Mouse (Mus musculus): ENCODE results near the gene Sh3gl1.
A peak's percentile ranks its signal among the peaks of the same experiment; 100 is the strongest.
"Not testable (repeated sequence)": the region's sequence is repeated elsewhere in the genome, so short reads cannot be mapped to it uniquely, and the experiment has no call there.

The Sh3gl1 gene

GRCm38 (mm10) chr17:56036176-56036900 is at the start of gene Sh3gl1:
Gene Sh3gl1, minus strand, starts transcription at chr17:56036635.
- peak; percentile 98 for DNase-seq (ENCODE audit: low spot score)

GRCm38 (mm10) chr17:56080781-56081585 is 44.5 kb upstream of the Sh3gl1 start:
- DNase-seq (ENCODE audit: low spot score): no peak

- no peak for DNase-seq (ENCODE audit: low spot score)
Measured at GRCm38 (mm10) chr17:56079921-56080320, 43.5 kb upstream of the Sh3gl1 start.

- peak; percentile 100 for DNase-seq (ENCODE audit: low spot score)
Measured at GRCm38 (mm10) chr17:56078880-56079795, 42.7 kb upstream of the Sh3gl1 start, which contains the start of gene Hdgfl2. Gene Hdgfl2, plus strand, starts transcription at chr17:56079634.

- DNase-seq (ENCODE audit: low spot score): not testable (repeated sequence)
Measured at GRCm38 (mm10) chr17:56078361-56078760, 41.9 kb upstream of the Sh3gl1 start.

- no peak for DNase-seq (ENCODE audit: low spot score)
Measured at GRCm38 (mm10) chr17:56077523-56077922, 41.1 kb upstream of the Sh3gl1 start.

GRCm38 (mm10) chr17:56074827-56075208 is 38.4 kb upstream of the Sh3gl1 start, which contains the start of gene Ubxn6:
Gene Ubxn6, minus strand, starts transcription at chr17:56075028.
- DNase-seq (ENCODE audit: low spot score): peak; percentile 90

GRCm38 (mm10) chr17:56074097-56074826 is 37.8 kb upstream of the Sh3gl1 start:
- DNase-seq (ENCODE audit: low spot score): peak; percentile 86

GRCm38 (mm10) chr17:56072243-56072642 is 35.8 kb upstream of the Sh3gl1 start:
- DNase-seq (ENCODE audit: low spot score): no peak

- no peak for DNase-seq (ENCODE audit: low spot score)
Measured at GRCm38 (mm10) chr17:56071126-56071525, 34.7 kb upstream of the Sh3gl1 start.

- no peak for DNase-seq (ENCODE audit: low spot score)
Measured at GRCm38 (mm10) chr17:56069066-56069465, 32.6 kb upstream of the Sh3gl1 start.

- DNase-seq (ENCODE audit: low spot score): no peak
Measured at GRCm38 (mm10) chr17:56066451-56066850, 30.0 kb upstream of the Sh3gl1 start.

- DNase-seq (ENCODE audit: low spot score): not testable (repeated sequence)
Measured at GRCm38 (mm10) chr17:56065715-56066114, 29.3 kb upstream of the Sh3gl1 start.

- no peak for DNase-seq (ENCODE audit: low spot score)
Measured at GRCm38 (mm10) chr17:56062081-56062480, 25.6 kb upstream of the Sh3gl1 start.

- no peak for DNase-seq (ENCODE audit: low spot score)
Measured at GRCm38 (mm10) chr17:56057381-56058120, 21.1 kb upstream of the Sh3gl1 start.

- DNase-seq (ENCODE audit: low spot score): no peak
Measured at GRCm38 (mm10) chr17:56055945-56056678, 19.7 kb upstream of the Sh3gl1 start.

GRCm38 (mm10) chr17:56054938-56055337 is 18.5 kb upstream of the Sh3gl1 start:
- no peak for DNase-seq (ENCODE audit: low spot score)

GRCm38 (mm10) chr17:56051369-56051768 is 14.9 kb upstream of the Sh3gl1 start:
- DNase-seq (ENCODE audit: low spot score): no peak

- no peak for DNase-seq (ENCODE audit: low spot score)
Measured at GRCm38 (mm10) chr17:56040857-56041163, 4.4 kb upstream of the Sh3gl1 start.

All from c-Kit-positive CD71-positive TER-119-positive erythroid progenitor cells, embryonic 14.5 days (primary cell).